Mouse (Mus musculus) c-Kit-negative CD71-positive TER-119-positive erythroid progenitor cells, embryonic 14.5 days (primary cell): ENCODE data around the gene Gm21913.
"Not testable (repeated sequence)": the region's sequence is repeated elsewhere in the genome, so short reads cannot be mapped to it uniquely, and the experiment has no call there.

Experiments used
- DNase-seq: peaks from one replicate; pipeline ENCODE4 v3.0.0-alpha.2; 2013; ENCODE audit warnings: low read depth, low spot score

Gm21913 gene

DNA sequence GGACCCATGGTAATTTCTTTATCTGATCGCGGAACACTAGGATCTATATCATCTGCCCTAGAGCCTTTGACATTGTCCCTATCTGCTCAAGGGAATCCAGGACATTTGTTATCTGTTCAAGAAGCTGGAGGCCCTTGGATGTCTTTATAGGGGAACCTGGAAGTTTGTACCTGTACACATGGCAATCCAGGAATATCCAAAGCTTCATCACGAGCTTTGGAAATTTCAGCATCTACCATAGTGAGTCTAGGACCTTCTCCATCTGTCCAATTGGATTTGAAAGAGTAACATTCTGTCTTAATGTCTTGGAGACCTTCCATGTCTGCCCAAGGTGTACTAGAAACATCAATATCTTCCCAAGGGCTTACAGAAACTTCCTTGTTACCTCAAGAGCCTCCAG lies at the start of gene Gm21913:
Gm21913 (plus strand) TSS at position 301 of the 400 bp plus-strand sequence.
- not testable (repeated sequence) for DNase-seq
